Mouse (Mus musculus): ENCODE results near the gene Klhl22. TPM values are rescaled to one million over a fixed set of nuclear protein-coding genes. Genes with fewer than 3 reads are reported as not detected.

Klhl22 gene
- total RNA-seq, 2 experiments from 2014 or later: 16.1 to 16.7 TPM

GRCm38 (mm10) chr16:17798321-17799180, 39.1 kb downstream of the Klhl22 start:
- intact Hi-C loops (cut with DNase I): no loop called here
- DNase-seq (ENCODE audit: low spot score): peak; percentile 57

GRCm38 (mm10) chr16:17799584-17799983, 40.2 kb downstream of the Klhl22 start:
- intact Hi-C loops (cut with DNase I): no loop called here
- no peak for DNase-seq (ENCODE audit: low spot score)

DNA sequence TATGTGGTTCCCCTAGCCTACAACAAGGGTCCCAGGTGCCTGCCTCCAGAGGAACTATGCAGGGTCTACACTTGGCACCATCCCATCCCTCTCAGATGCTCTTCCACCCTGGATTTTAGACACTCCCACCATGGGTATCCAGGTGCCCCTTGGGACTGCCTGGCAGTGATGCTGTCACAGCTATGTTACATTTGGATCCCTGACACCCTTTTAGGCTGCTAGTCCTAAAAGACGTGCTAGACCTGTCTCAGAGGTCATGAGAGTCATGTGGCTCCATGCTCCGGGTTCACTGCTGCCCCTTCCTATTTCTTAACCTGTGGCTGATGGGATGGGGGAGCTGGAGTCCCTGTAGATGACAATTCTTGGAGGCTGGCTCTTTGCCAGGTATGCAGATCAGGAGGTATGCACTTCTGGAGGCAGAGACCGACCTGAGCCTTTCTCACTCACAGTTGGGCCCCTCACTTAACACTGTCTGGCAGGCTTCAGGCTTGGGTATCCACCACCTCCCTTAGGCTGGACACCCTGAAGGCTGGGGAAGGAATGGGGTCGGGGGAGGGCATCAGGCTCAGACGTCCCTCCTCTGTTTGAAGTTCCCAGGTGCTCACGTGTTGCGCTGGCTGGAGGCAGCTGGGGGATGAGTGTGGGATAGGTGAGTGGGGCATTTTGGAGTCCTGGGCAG, 42.5 kb downstream of the Klhl22 start:
- intact Hi-C loops (cut with DNase I): no loop called here
- DNase-seq (ENCODE audit: low spot score): no peak

DNA sequence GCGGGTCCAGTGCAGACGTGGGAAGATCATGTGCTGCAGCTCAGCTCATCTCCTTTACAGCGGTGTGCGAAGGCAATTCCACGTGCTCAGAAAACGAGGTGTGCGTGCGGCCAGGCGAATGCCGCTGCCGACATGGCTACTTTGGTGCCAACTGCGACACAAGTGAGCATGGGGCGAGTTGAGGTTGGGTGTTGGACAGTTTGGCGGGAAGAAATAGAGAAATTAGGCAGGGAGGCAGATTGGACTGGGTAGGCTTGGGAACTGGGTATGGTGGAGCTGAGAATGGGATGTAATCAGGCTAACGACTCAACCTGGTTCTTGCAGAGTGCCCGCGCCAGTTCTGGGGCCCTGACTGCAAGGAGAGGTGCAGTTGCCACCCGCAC, 43.0 kb downstream of the Klhl22 start:
- DNase-seq (ENCODE audit: low spot score): no peak
- intact Hi-C loops (cut with DNase I): no loop called here

DNA sequence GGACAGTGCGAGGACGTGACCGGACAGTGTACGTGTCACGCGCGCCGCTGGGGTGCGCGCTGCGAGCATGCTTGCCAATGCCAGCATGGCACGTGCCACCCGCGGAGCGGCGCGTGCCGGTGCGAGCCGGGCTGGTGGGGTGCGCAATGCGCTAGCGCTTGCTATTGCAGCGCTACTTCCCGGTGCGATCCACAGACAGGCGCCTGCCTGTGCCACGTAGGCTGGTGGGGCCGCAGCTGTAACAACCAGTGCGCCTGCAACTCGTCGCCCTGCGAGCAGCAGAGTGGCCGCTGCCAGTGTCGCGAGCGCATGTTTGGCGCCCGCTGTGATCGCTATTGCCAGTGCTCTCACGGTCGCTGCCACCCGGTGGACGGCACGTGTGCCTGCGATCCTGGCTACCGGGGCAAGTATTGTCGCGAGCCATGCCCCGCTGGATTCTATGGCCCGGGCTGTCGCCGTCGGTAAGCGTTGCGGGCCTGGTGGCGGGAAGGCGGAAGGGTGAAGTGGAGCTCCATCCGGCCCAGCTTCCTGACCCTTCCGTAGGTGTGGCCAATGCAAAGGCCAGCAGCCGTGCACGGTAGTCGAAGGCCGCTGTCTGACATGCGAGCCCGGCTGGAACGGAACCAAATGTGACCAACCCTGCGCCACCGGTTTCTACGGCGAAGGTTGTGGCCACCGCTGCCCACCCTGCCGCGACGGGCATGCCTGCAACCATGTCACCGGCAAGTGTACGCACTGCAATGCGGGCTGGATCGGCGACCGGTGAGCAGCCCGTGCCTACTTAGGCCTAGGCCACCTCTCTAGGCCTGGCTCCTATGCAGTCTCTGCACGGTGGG, 43.6 kb downstream of the Klhl22 start:
- no peak for DNase-seq (ENCODE audit: low spot score)
- intact Hi-C loops (cut with DNase I): no loop called here

GRCm38 (mm10) chr16:17803675-17804448, 44.4 kb downstream of the Klhl22 start:
- intact Hi-C loops (cut with DNase I): no loop called here

GRCm38 (mm10) chr16:17804449-17804912, 45.1 kb downstream of the Klhl22 start:
- no peak for DNase-seq (ENCODE audit: low spot score)
- intact Hi-C loops (cut with DNase I): no loop called here

More at GRCm38 (mm10) chr16:17803675-17804448, 44.4 kb downstream of the Klhl22 start:
- no peak for DNase-seq (ENCODE audit: low spot score)

DNA sequence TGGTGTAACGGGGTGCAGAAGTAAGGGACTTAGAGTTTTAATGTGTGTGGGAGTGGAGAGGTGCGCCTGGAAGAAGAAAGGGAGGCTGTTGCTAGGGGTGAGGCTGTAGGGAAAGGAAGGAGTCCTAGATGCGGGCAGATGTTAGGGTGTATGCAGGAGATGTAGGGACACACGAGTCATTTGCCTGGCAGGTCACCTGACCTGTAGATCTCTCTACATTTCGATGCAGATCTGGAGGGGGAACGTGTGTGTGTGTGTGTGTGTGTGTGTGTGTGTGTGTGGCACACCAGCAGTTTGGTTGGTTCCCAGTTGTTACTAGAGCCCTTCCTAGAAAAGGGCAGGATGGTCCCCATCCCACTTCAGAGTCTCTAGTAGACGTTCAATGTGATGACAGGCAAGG, 45.6 kb downstream of the Klhl22 start:
- DNase-seq (ENCODE audit: low spot score): no peak
- intact Hi-C loops (cut with DNase I): loop anchor here (5.0 kb wide), 1 partner anchor 43 kb away; no protein-coding TSS in a partner anchor

- intact Hi-C loops (cut with DNase I): loop anchor here (5.0 kb wide), 1 partner anchor 44 kb away; no protein-coding TSS in a partner anchor
- DNase-seq (ENCODE audit: low spot score): no peak
Observed at GRCm38 (mm10) chr16:17806581-17807191, 47.3 kb downstream of the Klhl22 start.

- intact Hi-C loops (cut with DNase I): loop anchor here (5.0 kb wide), 1 partner anchor 45 kb away; no protein-coding TSS in a partner anchor
- peak; percentile 78 for DNase-seq (ENCODE audit: low spot score)
Observed at GRCm38 (mm10) chr16:17807192-17808009, 48.0 kb downstream of the Klhl22 start.

- intact Hi-C loops (cut with DNase I): loop anchor here (5.0 kb wide), 1 partner anchor 47 kb away; no protein-coding TSS in a partner anchor
- no peak for DNase-seq (ENCODE audit: low spot score)
Observed at GRCm38 (mm10) chr16:17809125-17809524, 49.7 kb downstream of the Klhl22 start.

- intact Hi-C loops (cut with DNase I): loop anchor here (5.0 to 10.0 kb wide), 3 partner anchors 37 to 255 kb away; no protein-coding TSS in a partner anchor
- peak; percentile 46 for DNase-seq (ENCODE audit: low spot score)
Observed at GRCm38 (mm10) chr16:17809711-17810110, 50.3 kb downstream of the Klhl22 start.

- no peak for DNase-seq (ENCODE audit: low spot score)
Observed at GRCm38 (mm10) chr16:17812120-17812519, 52.7 kb downstream of the Klhl22 start.

GRCm38 (mm10) chr16:17813173-17813572, 53.8 kb downstream of the Klhl22 start:
- DNase-seq (ENCODE audit: low spot score): no peak
- intact Hi-C loops (cut with DNase I): loop anchor here (5.0 to 10.0 kb wide), 2 partner anchors 41 to 258 kb away; no protein-coding TSS in a partner anchor

More at GRCm38 (mm10) chr16:17812120-17812519, 52.7 kb downstream of the Klhl22 start:
- intact Hi-C loops (cut with DNase I): loop anchor here (1.0 to 10.0 kb wide), 3 partner anchors 40 to 257 kb away; no protein-coding TSS in a partner anchor

DNA sequence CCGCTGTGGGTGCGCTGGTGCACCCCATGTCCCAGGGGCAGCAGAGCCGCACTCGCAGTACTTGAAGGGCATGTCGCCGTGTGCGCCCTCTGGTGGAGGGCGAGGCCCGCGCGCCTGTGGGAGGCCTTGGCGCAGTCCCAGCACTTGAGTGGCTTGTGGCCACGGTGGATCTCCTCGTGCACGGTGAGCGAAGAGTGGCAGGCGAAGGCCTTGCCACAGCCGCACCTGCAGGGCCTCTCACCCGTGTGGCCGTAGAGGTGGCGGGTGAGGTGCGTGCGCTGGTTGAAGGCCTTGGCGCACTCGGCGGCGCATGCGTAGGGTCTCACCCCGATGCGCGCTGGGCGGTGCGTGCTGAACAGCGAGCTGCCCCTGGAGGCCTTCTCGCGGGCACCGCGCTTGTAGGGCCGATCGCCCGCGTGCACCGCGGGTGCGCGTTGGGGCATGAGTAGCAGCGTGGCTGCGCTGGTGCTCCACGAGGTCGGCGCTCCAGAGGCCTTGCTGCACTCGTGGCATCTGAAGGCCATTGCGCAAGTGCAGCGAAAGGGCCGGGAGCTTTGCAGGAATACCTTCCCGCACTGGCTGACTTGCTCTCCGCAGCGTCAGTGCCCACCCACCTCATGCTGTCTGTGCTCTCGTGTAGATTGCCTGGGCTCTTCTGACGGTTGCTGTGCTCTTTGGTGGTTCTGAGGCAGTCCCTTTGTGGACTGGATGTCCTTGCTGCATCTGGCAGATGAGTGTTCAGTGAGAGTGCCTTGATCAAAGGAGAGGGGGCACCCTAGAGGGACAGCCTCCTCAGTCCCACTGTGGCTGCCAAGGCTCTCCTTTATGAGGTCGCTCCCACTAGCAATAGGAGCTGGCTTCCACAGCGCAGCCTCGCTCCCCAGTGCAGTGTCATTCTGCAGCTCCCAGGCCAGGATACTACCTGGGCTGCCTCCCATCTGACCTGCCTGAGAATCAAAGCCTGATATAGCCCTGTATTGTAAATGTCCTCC, 56.3 kb downstream of the Klhl22 start:
- intact Hi-C loops (cut with DNase I): loop anchor here (10.0 kb wide), 1 partner anchor 261 kb away; no protein-coding TSS in a partner anchor
- peak; percentile 33 for DNase-seq (ENCODE audit: low spot score)

- intact Hi-C loops (cut with DNase I): loop anchor here (10.0 kb wide), 1 partner anchor 262 kb away; no protein-coding TSS in a partner anchor
- no peak for DNase-seq (ENCODE audit: low spot score)
Observed at GRCm38 (mm10) chr16:17816528-17816927, 57.1 kb downstream of the Klhl22 start.
